Mouse (Mus musculus): Measurements from ENCODE around the gene Cltc. TPM values are rescaled to one million over a fixed set of nuclear protein-coding genes. Genes with fewer than 3 reads are reported as not detected.

Gene Cltc
- total and polyA plus RNA-seq, 2 experiments from 2014 or later: 136 to 389 TPM

DNA sequence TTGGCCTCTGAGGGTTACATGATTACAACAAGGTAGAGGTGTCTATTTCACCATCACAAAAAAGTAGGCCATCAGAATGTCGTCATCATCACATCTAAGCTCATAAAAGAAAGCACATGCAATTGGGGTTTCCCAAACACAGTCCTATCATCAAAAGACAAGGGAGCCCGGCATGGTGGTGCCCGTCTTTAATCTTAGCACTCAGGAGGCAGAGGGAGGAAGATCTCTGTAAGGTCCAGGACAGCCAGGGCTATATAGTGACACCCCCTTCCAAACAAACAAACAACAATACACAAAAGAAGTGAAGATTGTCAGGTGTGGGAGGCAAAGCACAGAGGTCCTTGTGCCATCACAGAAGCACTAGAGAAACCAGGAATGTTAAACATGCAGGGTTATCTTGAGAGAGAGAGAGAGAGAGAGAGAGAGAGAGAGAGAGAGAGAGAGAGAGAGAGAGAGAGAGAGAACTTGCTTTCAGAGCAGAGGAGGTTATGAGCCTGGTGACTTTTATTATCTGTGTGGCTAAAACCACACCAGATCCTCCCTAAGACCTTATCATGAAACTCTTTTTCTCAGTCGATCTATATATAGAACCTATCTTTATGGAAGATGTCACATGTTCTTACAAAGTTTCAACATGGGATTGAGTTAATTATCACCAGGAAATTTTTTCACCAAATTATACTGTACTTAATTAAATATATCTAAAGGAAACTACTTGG, 100.4 kb downstream of the Cltc start:
- H3K4me2 ChIP-seq (ENCODE audit: low read depth, low read length): no peak overlapping the region
- 91% methylated on average over 4 of the region's 4 CpGs for WGBS
- H3K4me1 ChIP-seq (ENCODE audit: insufficient read depth, low read length): no peaks in the 10 kb centered on the region
- DNase-seq (ENCODE audit: low spot score) (no peak), ATAC-seq (no peak)
- no peak for TF ChIP-seq CTCF (IDR thresholded peaks at IDR 0.05; ENCODE audit: low read depth)
- no peak overlapping the region for H3K4me3 ChIP-seq (ENCODE audit: low read length)
- no peaks in the 10 kb centered on the region; the same call in 1 of the 2 replicates for H3K36me3 ChIP-seq (ENCODE audit: insufficient read depth, low read length)
- no peaks in the 10 kb centered on the region for H3K27me3 ChIP-seq (ENCODE audit: insufficient read depth, low read length)
- no peak overlapping the region for H3K9ac ChIP-seq (replicated peaks; ENCODE audit: low read length)
- no peak overlapping the region for H3K27ac ChIP-seq
- H3K9me3 ChIP-seq (ENCODE audit: low read length): no peaks in the 10 kb centered on the region

DNA sequence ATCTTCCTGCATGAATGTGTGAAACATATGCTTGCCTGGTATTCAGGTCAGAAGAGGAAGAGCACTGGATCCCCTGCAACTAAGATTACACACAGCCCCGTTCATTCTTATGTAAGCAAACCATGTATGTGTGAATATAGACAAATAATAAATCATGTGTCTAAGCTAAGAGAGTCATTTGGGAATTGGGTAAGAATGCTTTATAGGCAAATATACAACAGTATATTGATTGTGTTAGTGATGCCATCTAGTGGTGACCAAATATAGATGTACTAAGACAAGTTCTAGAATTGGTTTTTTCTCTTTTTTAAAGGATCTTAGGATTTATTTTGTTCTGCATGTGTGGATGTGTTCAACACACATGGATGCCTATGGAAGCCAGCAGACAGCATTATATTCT, 101.7 kb downstream of the Cltc start:
- 61% methylated on average over 1 of the region's 1 CpGs for WGBS
- Histone ChIP-seq H3K9ac (replicated peaks; ENCODE audit: low read length) (no peak overlapping the region), H3K4me1 (ENCODE audit: insufficient read depth, low read length) (no peaks in the 10 kb centered on the region), H3K27me3 (ENCODE audit: insufficient read depth, low read length) (no peaks in the 10 kb centered on the region), H3K4me3 (ENCODE audit: low read length) (no peak overlapping the region), H3K36me3 (ENCODE audit: insufficient read depth, low read length) (no peaks in the 10 kb centered on the region), H3K4me2 (ENCODE audit: low read depth, low read length) (no peak overlapping the region), H3K27ac (no peak overlapping the region), H3K9me3 (ENCODE audit: low read length) (no peaks in the 10 kb centered on the region)
- ATAC-seq (no peak), DNase-seq (ENCODE audit: low spot score) (peak; percentile 78)
- peak; percentile 66 for TF ChIP-seq CTCF (IDR thresholded peaks at IDR 0.05; ENCODE audit: low read depth)

DNA sequence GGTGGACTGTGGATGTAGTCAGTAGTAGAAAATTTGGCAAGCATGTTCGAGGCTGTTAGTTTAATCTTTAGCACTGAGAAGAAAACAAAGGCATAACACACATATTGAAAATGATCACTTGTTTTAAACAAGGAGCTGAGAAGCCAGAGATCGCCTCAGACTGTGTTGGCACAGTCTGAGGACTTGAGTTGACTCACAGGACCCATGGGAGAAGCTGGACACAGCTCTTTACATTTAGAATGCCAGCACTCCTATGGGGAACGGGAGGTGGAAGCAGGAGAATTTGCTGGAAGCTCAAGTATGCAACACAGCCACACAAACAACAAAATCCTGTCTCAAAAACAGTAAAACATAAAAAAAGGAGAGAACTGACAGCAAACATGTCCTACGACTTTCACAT, 103.3 kb downstream of the Cltc start:
- DNase-seq (ENCODE audit: low spot score): no peak
- Histone ChIP-seq H3K27ac (no peak overlapping the region), H3K9ac (replicated peaks; ENCODE audit: low read length) (no peak overlapping the region), H3K4me3 (ENCODE audit: low read length) (no peak overlapping the region), H3K4me1 (ENCODE audit: insufficient read depth, low read length) (no peaks in the 10 kb centered on the region), H3K9me3 (ENCODE audit: low read length) (no peaks in the 10 kb centered on the region), H3K4me2 (ENCODE audit: low read depth, low read length) (no peak overlapping the region), H3K27me3 (ENCODE audit: insufficient read depth, low read length) (no peaks in the 10 kb centered on the region), H3K36me3 (ENCODE audit: insufficient read depth, low read length) (no peaks in the 10 kb centered on the region)
- no peak for ATAC-seq
- TF ChIP-seq CTCF (IDR thresholded peaks at IDR 0.05; ENCODE audit: low read depth): no peak
- WGBS: 86% methylated on average over 4 of the region's 4 CpGs

DNA sequence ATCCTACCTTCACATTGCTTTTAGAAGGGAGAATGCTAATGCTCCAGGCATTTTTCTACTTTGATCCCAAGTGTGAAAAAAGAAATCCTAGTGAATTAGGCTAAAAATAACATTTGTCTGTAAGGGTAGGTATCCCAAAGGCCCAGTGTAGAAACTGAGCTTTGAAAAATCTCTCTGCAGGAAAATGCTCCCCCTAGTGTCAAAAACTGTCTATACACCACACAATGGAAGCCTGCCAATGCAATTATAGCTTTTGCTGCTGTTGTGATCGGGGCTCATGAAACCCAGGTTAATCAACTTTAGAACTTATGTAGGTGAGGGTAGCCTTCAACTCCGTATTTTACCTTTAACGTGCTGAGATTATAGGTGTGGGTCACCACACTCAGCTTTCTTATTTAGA, 103.9 kb downstream of the Cltc start:
- peak; percentile 78 for TF ChIP-seq CTCF (IDR thresholded peaks at IDR 0.05; ENCODE audit: low read depth)
- H3K4me3 ChIP-seq (ENCODE audit: low read length): no peak overlapping the region
- DNase-seq (ENCODE audit: low spot score): peak; percentile 88
- H3K27ac ChIP-seq: no peak overlapping the region
- H3K36me3 ChIP-seq (ENCODE audit: insufficient read depth, low read length): no peaks in the 10 kb centered on the region
- no peaks in the 10 kb centered on the region for H3K4me1 ChIP-seq (ENCODE audit: insufficient read depth, low read length)
- no peak for ATAC-seq
- 25% methylated on average over 3 of the region's 3 CpGs for WGBS
- no peaks in the 10 kb centered on the region for H3K9me3 ChIP-seq (ENCODE audit: low read length)
- H3K4me2 ChIP-seq (ENCODE audit: low read depth, low read length): no peak overlapping the region
- H3K9ac ChIP-seq (replicated peaks; ENCODE audit: low read length): no peak overlapping the region
- H3K27me3 ChIP-seq (ENCODE audit: insufficient read depth, low read length): no peaks in the 10 kb centered on the region

DNA sequence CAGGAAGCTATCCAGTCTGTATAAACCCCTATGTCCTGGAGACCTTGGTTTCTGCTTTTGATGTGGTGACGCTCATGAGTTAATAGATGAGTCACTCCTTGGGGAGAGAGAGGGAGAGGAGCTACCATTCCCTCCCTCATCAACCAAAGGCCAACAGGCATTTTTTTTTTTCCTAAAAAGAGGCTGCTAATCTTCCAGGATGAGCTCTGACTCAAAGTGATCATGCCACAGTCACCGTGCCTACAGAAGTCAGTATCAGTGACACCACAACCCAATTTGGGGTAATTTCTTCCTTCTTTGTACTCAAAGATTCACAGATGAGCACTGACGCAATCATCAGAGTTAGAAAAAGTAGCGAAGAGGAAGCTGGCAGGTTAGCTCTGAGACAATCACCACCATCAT, 104.8 kb downstream of the Cltc start:
- H3K36me3 ChIP-seq (ENCODE audit: insufficient read depth, low read length): no peaks in the 10 kb centered on the region
- no peaks in the 10 kb centered on the region for H3K4me1 ChIP-seq (ENCODE audit: insufficient read depth, low read length)
- no peaks in the 10 kb centered on the region for H3K9me3 ChIP-seq (ENCODE audit: low read length)
- no peak overlapping the region for H3K9ac ChIP-seq (replicated peaks; ENCODE audit: low read length)
- no peak overlapping the region for H3K4me2 ChIP-seq (ENCODE audit: low read depth, low read length)
- H3K27me3 ChIP-seq (ENCODE audit: insufficient read depth, low read length): no peaks in the 10 kb centered on the region
- no peak overlapping the region for H3K27ac ChIP-seq
- WGBS: 86% methylated on average over 4 of the region's 4 CpGs
- DNase-seq (ENCODE audit: low spot score) (no peak), ATAC-seq (no peak)
- no peak for TF ChIP-seq CTCF (IDR thresholded peaks at IDR 0.05; ENCODE audit: low read depth)
- no peak overlapping the region for H3K4me3 ChIP-seq (ENCODE audit: low read length)

DNA sequence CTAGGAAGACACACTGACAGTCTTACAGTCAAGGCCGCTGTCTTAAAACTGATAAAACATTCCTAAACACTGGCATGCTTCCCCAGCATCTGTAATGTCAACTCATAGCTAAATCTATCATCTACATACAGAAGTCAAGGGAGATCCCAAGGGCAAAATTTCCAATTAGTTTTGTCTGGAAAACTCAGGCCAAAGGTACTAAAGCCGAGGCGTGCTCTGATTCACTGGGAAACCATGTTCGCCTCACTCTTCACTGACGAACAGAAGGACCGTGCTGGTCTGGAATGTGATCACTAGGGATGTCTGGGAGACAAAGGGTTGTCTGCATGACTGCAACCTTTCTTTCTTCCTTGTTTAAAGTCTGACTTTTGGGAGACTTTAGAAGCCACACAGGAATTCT, 106.7 kb downstream of the Cltc start:
- WGBS: 45% methylated on average over 6 of the region's 6 CpGs
- no peaks in the 10 kb centered on the region for H3K4me1 ChIP-seq (ENCODE audit: insufficient read depth, low read length)
- DNase-seq (ENCODE audit: low spot score) (no peak), ATAC-seq (no peak)
- H3K9me3 ChIP-seq (ENCODE audit: low read length): no peaks in the 10 kb centered on the region
- H3K4me3 ChIP-seq (ENCODE audit: low read length): no peak overlapping the region
- no peak overlapping the region for H3K9ac ChIP-seq (replicated peaks; ENCODE audit: low read length)
- TF ChIP-seq CTCF (IDR thresholded peaks at IDR 0.05; ENCODE audit: low read depth): no peak
- no peaks in the 10 kb centered on the region for H3K27me3 ChIP-seq (ENCODE audit: insufficient read depth, low read length)
- no peak overlapping the region for H3K27ac ChIP-seq
- no peaks in the 10 kb centered on the region for H3K36me3 ChIP-seq (ENCODE audit: insufficient read depth, low read length)
- no peak overlapping the region for H3K4me2 ChIP-seq (ENCODE audit: low read depth, low read length)

DNA sequence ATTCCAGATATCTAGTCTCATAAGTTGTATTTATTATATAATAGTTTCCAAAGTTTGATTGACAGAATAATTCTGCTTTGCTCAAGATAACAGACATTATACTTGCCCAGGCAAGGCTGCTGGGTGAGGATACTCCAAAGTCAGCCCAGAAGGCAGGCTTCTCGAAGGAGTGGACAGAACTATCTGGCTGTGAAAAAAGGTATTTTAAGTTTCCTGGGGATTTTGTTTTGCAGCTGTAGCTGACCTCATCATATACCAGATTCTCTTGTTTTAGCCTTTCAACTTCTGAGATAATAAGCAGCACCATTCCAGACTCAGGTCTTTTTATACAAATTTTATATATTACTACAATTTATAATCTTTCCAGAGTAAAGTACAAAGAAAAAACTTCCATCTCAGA, 107.8 kb downstream of the Cltc start:
- H3K9ac ChIP-seq (replicated peaks; ENCODE audit: low read length): no peak overlapping the region
- H3K9me3 ChIP-seq (ENCODE audit: low read length): no peaks in the 10 kb centered on the region
- WGBS: 76% methylated on average over 1 of the region's 1 CpGs
- TF ChIP-seq CTCF (IDR thresholded peaks at IDR 0.05; ENCODE audit: low read depth): no peak
- H3K4me3 ChIP-seq (ENCODE audit: low read length): no peak overlapping the region
- no peaks in the 10 kb centered on the region for H3K36me3 ChIP-seq (ENCODE audit: insufficient read depth, low read length)
- ATAC-seq (no peak), DNase-seq (ENCODE audit: low spot score) (no peak)
- no peak overlapping the region for H3K27ac ChIP-seq
- no peaks in the 10 kb centered on the region for H3K27me3 ChIP-seq (ENCODE audit: insufficient read depth, low read length)
- H3K4me1 ChIP-seq (ENCODE audit: insufficient read depth, low read length): no peaks in the 10 kb centered on the region
- no peak overlapping the region for H3K4me2 ChIP-seq (ENCODE audit: low read depth, low read length)

All from hindbrain, postnatal 0 days (tissue).